Mouse (Mus musculus): ENCODE measurements around the gene Atf7ip. TPM values are rescaled to one million over a fixed set of nuclear protein-coding genes. Genes with fewer than 3 reads are reported as not detected.
A peak's percentile ranks its signal among the peaks of the same experiment; 100 is the strongest.

The Atf7ip gene
- polyA plus RNA-seq, 1 experiment from 2014 or later, result 33.5 TPM

- Histone ChIP-seq H3K27ac (replicated peaks; ENCODE audit: low read depth, low read length) (no peak overlapping the region), H3K36me3 (ENCODE audit: control insufficient read depth, insufficient read depth, low read length) (no peaks in the 10 kb centered on the region), H3K27me3 (replicated peaks; ENCODE audit: control insufficient read depth, insufficient read depth, low read length) (no peaks in the 10 kb centered on the region), H3K4me1 (ENCODE audit: control insufficient read depth, insufficient read depth, low read length) (peaks cover 8% of the 10 kb centered on the region; the same call in 1 of the 2 replicates), H3K4me2 (ENCODE audit: low read depth, low read length) (0 out of 2 replicates have a peak overlapping the region, but pooled peaks have one; percentile 10), H3K9ac (ENCODE audit: low read depth, low read length) (no peak overlapping the region), H3K4me3 (ENCODE audit: low read depth, low read length) (no peak overlapping the region), H3K9me3 (ENCODE audit: control insufficient read depth, low read length) (0 out of 2 replicates have a peak, but pooled peaks cover 3% of the 10 kb centered on the region)
- WGBS, result 50% methylated on average over 9 of the region's 9 CpGs
- ATAC-seq (ENCODE audit: low read depth), result 0 out of 2 replicates have a peak, but pooled peaks have one; percentile 41
- DNase-seq (ENCODE audit: low spot score), result peak; percentile 16
Measured at GRCm38 (mm10) chr6:136645754-136646153, 139.8 kb downstream of the Atf7ip start.

- Histone ChIP-seq H3K27ac (replicated peaks; ENCODE audit: low read depth, low read length) (no peak overlapping the region), H3K4me2 (ENCODE audit: low read depth, low read length) (0 out of 2 replicates have a peak overlapping the region, but pooled peaks have one; percentile 10), H3K9ac (ENCODE audit: low read depth, low read length) (no peak overlapping the region), H3K36me3 (ENCODE audit: control insufficient read depth, insufficient read depth, low read length) (no peaks in the 10 kb centered on the region), H3K4me3 (ENCODE audit: low read depth, low read length) (no peak overlapping the region), H3K9me3 (ENCODE audit: control insufficient read depth, low read length) (0 out of 2 replicates have a peak, but pooled peaks cover 3% of the 10 kb centered on the region), H3K27me3 (replicated peaks; ENCODE audit: control insufficient read depth, insufficient read depth, low read length) (no peaks in the 10 kb centered on the region), H3K4me1 (ENCODE audit: control insufficient read depth, insufficient read depth, low read length) (peaks cover 8% of the 10 kb centered on the region; the same call in 1 of the 2 replicates)
- 31% methylated on average over 6 of the region's 6 CpGs for WGBS
- ATAC-seq (ENCODE audit: low read depth), result no peak
- DNase-seq (ENCODE audit: low spot score), result peak; percentile 10
Measured at GRCm38 (mm10) chr6:136646207-136646606, 140.2 kb downstream of the Atf7ip start.

- no peak for DNase-seq (ENCODE audit: low spot score)
- 63% methylated on average over 10 of the region's 10 CpGs for WGBS
Measured at GRCm38 (mm10) chr6:136647455-136647861, 141.5 kb downstream of the Atf7ip start.

GRCm38 (mm10) chr6:136650664-136651063 is 144.7 kb downstream of the Atf7ip start:
- H3K9ac ChIP-seq (ENCODE audit: low read depth, low read length), result no peak overlapping the region
- H3K36me3 ChIP-seq (ENCODE audit: control insufficient read depth, insufficient read depth, low read length), result no peaks in the 10 kb centered on the region
- WGBS, result 88% methylated on average over 7 of the region's 8 CpGs
- H3K27me3 ChIP-seq (replicated peaks; ENCODE audit: control insufficient read depth, insufficient read depth, low read length), result no peaks in the 10 kb centered on the region
- H3K9me3 ChIP-seq (ENCODE audit: control insufficient read depth, low read length), result no peaks in the 10 kb centered on the region
- H3K27ac ChIP-seq (replicated peaks; ENCODE audit: low read depth, low read length), result no peak overlapping the region
- H3K4me2 ChIP-seq (ENCODE audit: low read depth, low read length), result no peak overlapping the region
- no peak overlapping the region for H3K4me3 ChIP-seq (ENCODE audit: low read depth, low read length)
- peaks cover 5% of the 10 kb centered on the region; the same call in 1 of the 2 replicates for H3K4me1 ChIP-seq (ENCODE audit: control insufficient read depth, insufficient read depth, low read length)
- ATAC-seq (ENCODE audit: low read depth) (no peak), DNase-seq (ENCODE audit: low spot score) (no peak)

More at GRCm38 (mm10) chr6:136647455-136647861, 141.5 kb downstream of the Atf7ip start:
- Histone ChIP-seq H3K27ac (replicated peaks; ENCODE audit: low read depth, low read length) (no peak overlapping the region), H3K36me3 (ENCODE audit: control insufficient read depth, insufficient read depth, low read length) (no peaks in the 10 kb centered on the region), H3K4me2 (ENCODE audit: low read depth, low read length) (no peak overlapping the region), H3K4me1 (ENCODE audit: control insufficient read depth, insufficient read depth, low read length) (peaks cover 8% of the 10 kb centered on the region; the same call in 1 of the 2 replicates), H3K9me3 (ENCODE audit: control insufficient read depth, low read length) (0 out of 2 replicates have a peak, but pooled peaks cover 3% of the 10 kb centered on the region), H3K27me3 (replicated peaks; ENCODE audit: control insufficient read depth, insufficient read depth, low read length) (no peaks in the 10 kb centered on the region), H3K9ac (ENCODE audit: low read depth, low read length) (no peak overlapping the region), H3K4me3 (ENCODE audit: low read depth, low read length) (no peak overlapping the region)
- ATAC-seq (ENCODE audit: low read depth), result no peak

GRCm38 (mm10) chr6:136653331-136653730 is 147.4 kb downstream of the Atf7ip start:
- 61% methylated on average over 5 of the region's 5 CpGs for WGBS
- H3K27ac ChIP-seq (replicated peaks; ENCODE audit: low read depth, low read length), result no peak overlapping the region

GRCm38 (mm10) chr6:136654470-136654869 is 148.5 kb downstream of the Atf7ip start:
- 96% methylated on average over 20 of the region's 20 CpGs for WGBS
- no peaks in the 10 kb centered on the region for H3K27me3 ChIP-seq (replicated peaks; ENCODE audit: control insufficient read depth, insufficient read depth, low read length)
- no peak for ATAC-seq (ENCODE audit: low read depth)
- DNase-seq (ENCODE audit: low spot score), result no peak
- no peak overlapping the region for H3K4me2 ChIP-seq (ENCODE audit: low read depth, low read length)
- no peak overlapping the region for H3K27ac ChIP-seq (replicated peaks; ENCODE audit: low read depth, low read length)
- H3K4me1 ChIP-seq (ENCODE audit: control insufficient read depth, insufficient read depth, low read length), result no peaks in the 10 kb centered on the region
- no peak overlapping the region for H3K4me3 ChIP-seq (ENCODE audit: low read depth, low read length)
- no peaks in the 10 kb centered on the region for H3K9me3 ChIP-seq (ENCODE audit: control insufficient read depth, low read length)
- H3K36me3 ChIP-seq (ENCODE audit: control insufficient read depth, insufficient read depth, low read length), result no peaks in the 10 kb centered on the region
- H3K9ac ChIP-seq (ENCODE audit: low read depth, low read length), result no peak overlapping the region

More at GRCm38 (mm10) chr6:136653331-136653730, 147.4 kb downstream of the Atf7ip start:
- Histone ChIP-seq H3K9ac (ENCODE audit: low read depth, low read length) (no peak overlapping the region), H3K4me3 (ENCODE audit: low read depth, low read length) (no peak overlapping the region), H3K9me3 (ENCODE audit: control insufficient read depth, low read length) (no peaks in the 10 kb centered on the region), H3K4me2 (ENCODE audit: low read depth, low read length) (no peak overlapping the region), H3K4me1 (ENCODE audit: control insufficient read depth, insufficient read depth, low read length) (no peaks in the 10 kb centered on the region), H3K36me3 (ENCODE audit: control insufficient read depth, insufficient read depth, low read length) (no peaks in the 10 kb centered on the region), H3K27me3 (replicated peaks; ENCODE audit: control insufficient read depth, insufficient read depth, low read length) (no peaks in the 10 kb centered on the region)
- ATAC-seq (ENCODE audit: low read depth) (no peak), DNase-seq (ENCODE audit: low spot score) (no peak)

GRCm38 (mm10) chr6:136655786-136656185 is 149.8 kb downstream of the Atf7ip start:
- DNase-seq (ENCODE audit: low spot score) (no peak), ATAC-seq (ENCODE audit: low read depth) (no peak)
- no peaks in the 10 kb centered on the region for H3K36me3 ChIP-seq (ENCODE audit: control insufficient read depth, insufficient read depth, low read length)
- H3K4me2 ChIP-seq (ENCODE audit: low read depth, low read length), result peak overlapping the region; percentile 20; the same call in 1 of the 2 replicates
- no peaks in the 10 kb centered on the region for H3K4me1 ChIP-seq (ENCODE audit: control insufficient read depth, insufficient read depth, low read length)
- H3K9me3 ChIP-seq (ENCODE audit: control insufficient read depth, low read length), result no peaks in the 10 kb centered on the region
- H3K9ac ChIP-seq (ENCODE audit: low read depth, low read length), result peak overlapping the region; percentile 3; the same call in 1 of the 2 replicates
- WGBS, result 65% methylated on average over 11 of the region's 11 CpGs
- H3K27ac ChIP-seq (replicated peaks; ENCODE audit: low read depth, low read length), result no peak overlapping the region
- H3K27me3 ChIP-seq (replicated peaks; ENCODE audit: control insufficient read depth, insufficient read depth, low read length), result peaks cover 10% of the 10 kb centered on the region
- H3K4me3 ChIP-seq (ENCODE audit: low read depth, low read length), result no peak overlapping the region

- Histone ChIP-seq H3K27me3 (replicated peaks; ENCODE audit: control insufficient read depth, insufficient read depth, low read length) (peaks cover 31% of the 10 kb centered on the region), H3K27ac (replicated peaks; ENCODE audit: low read depth, low read length) (no peak overlapping the region), H3K9me3 (ENCODE audit: control insufficient read depth, low read length) (no peaks in the 10 kb centered on the region), H3K4me3 (ENCODE audit: low read depth, low read length) (no peak overlapping the region), H3K36me3 (ENCODE audit: control insufficient read depth, insufficient read depth, low read length) (no peaks in the 10 kb centered on the region), H3K9ac (ENCODE audit: low read depth, low read length) (no peak overlapping the region), H3K4me1 (ENCODE audit: control insufficient read depth, insufficient read depth, low read length) (peaks cover 10% of the 10 kb centered on the region), H3K4me2 (ENCODE audit: low read depth, low read length) (no peak overlapping the region)
- ATAC-seq (ENCODE audit: low read depth) (no peak), DNase-seq (ENCODE audit: low spot score) (no peak)
- WGBS, result 84% methylated on average over 4 of the region's 4 CpGs
Measured at GRCm38 (mm10) chr6:136658303-136658702, 152.3 kb downstream of the Atf7ip start.

GRCm38 (mm10) chr6:136659226-136659625 is 153.3 kb downstream of the Atf7ip start:
- Histone ChIP-seq H3K27me3 (replicated peaks; ENCODE audit: control insufficient read depth, insufficient read depth, low read length) (peaks cover 31% of the 10 kb centered on the region), H3K4me3 (ENCODE audit: low read depth, low read length) (no peak overlapping the region), H3K36me3 (ENCODE audit: control insufficient read depth, insufficient read depth, low read length) (no peaks in the 10 kb centered on the region), H3K27ac (replicated peaks; ENCODE audit: low read depth, low read length) (no peak overlapping the region), H3K4me2 (ENCODE audit: low read depth, low read length) (no peak overlapping the region), H3K4me1 (ENCODE audit: control insufficient read depth, insufficient read depth, low read length) (peaks cover 10% of the 10 kb centered on the region), H3K9me3 (ENCODE audit: control insufficient read depth, low read length) (no peaks in the 10 kb centered on the region), H3K9ac (ENCODE audit: low read depth, low read length) (no peak overlapping the region)
- DNase-seq (ENCODE audit: low spot score), result no peak
- 83% methylated on average over 9 of the region's 9 CpGs for WGBS
- ATAC-seq (ENCODE audit: low read depth), result no peak

Measured in embryonic facial prominence, embryonic 14.5 days (tissue).